Mouse (Mus musculus) thymus, postnatal 4 days (tissue): Measurements from ENCODE around the gene Ccdc107.

Source experiments
- DNase-seq: peaks from one replicate; pipeline ENCODE4 v3.0.0; 2021

The Ccdc107 gene

DNA sequence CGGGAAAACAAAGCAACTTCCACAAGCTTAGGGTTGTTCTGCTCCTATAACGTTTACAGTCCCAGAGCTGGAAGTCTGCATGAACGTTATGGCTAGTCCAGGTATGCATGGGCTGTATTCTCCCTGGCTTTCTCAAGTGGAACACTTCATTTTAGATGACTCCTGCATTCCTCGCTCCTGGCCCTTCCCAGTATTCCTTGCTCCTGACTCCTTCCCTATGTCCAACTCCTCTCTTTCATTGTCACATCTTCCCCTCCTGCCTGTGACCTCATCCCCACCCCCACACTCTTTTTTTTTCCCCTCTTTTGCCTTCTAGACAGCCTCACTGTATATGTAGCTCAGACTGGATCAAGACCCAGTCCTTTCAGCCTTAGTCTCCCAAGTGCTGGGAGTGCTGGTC lies 21.1 kb downstream of the Ccdc107 start:
- no peak for DNase-seq

DNA sequence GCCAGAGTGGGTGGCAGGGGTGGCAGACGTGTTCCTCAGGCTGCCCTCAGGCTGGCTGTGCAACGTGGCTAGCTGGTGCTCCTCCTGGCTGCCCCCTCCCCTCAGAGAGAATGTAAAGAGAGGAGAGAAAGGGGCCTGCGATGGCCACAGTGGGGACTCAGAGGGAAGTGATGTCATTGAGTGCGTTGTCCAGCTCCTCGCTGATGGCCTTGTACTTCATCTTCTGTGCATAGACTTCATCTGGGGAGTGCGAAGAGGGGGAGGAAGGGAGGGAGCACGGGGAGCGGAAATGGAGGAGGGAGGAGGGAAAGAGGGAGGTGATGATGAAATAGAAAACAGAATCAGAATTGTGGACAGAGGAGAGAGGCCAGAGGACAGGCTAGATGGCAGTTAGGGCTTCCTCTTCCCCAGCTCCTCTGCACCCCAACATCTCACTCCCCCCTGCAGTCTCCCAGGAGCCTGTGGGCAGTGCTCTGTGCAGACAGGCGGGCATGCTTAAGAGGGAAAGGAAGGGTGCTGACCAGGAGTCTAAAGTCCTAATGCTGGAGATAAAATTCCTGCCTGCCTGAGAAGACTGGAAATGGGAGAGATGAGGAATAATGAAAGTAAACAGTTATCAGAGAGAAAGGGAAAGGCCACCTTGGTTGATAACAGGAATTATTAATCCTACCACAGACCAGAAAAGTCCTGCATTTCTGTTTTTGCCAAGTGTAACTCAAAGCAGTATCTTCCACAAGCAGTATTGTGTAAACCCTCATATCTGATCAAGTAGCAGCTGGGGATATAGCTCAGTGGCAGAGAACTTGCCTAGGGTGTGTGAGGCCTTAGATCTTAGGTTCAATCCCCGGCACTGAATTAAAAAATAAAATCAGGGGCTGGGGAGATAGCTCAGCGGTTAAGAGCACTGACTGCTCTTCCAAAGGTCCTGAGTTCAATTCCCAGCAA lies 23.3 kb downstream of the Ccdc107 start:
- DNase-seq = no peak

DNA sequence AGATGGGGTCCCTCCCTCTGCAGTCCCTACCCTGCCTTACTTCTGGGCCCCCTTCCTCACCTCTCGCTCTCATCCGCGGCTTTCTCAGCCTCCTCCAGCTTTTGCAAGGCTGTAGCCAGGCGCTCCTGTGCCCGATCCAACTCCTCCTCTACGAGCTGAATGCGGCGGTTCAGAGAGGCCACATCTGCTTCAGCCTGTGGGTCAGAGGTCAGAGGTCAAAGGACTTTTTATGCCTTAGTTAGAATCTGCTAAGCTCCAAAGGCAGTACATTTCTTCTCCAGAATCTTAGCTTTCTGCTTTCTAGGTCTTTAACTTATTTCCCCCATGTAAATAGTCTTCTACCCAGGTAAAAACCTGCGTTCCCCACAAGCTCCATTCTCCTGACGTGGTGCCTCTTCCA lies 26.9 kb downstream of the Ccdc107 start:
- DNase-seq = no peak

DNA sequence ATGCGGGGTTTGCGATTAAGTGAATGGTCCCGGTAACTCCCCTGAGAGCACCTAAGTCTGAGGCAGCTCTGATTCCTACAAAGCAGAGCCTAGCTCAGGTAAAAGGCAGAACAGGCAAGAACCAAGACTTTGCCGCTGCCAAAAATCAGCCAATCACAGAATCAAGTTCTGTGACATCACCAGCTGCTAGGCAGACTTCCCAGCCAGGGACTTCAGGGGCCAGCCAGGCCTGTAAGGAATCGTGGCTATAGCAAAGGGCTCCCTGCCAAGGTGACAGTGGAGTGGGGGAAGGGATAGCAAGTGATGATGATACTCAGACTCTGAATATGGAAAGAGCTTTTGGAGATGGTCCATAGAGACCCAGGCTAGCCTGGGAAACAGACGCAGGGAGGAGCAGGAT lies 27.3 kb downstream of the Ccdc107 start:
- peak; percentile 90 for DNase-seq

DNA sequence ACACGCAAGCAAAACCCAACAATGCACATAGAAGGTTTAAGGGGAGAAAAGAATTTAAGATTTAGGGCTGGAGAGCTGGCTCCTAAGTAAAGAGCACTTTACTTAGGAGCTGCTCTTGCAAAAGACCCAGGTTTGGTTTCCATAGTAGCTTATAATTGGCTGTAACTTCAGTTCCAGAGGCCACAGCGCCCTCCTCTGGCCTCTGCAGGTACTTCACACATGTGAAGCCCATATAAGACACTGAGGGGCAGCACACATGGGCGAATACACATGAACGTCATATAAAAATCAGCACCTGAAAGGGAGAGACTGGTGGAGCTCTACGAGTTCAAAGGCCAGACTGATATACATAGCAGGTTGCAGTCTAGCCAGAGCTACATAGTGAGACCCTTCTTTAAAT lies 35.2 kb downstream of the Ccdc107 start:
- peak; percentile 58 for DNase-seq

DNA sequence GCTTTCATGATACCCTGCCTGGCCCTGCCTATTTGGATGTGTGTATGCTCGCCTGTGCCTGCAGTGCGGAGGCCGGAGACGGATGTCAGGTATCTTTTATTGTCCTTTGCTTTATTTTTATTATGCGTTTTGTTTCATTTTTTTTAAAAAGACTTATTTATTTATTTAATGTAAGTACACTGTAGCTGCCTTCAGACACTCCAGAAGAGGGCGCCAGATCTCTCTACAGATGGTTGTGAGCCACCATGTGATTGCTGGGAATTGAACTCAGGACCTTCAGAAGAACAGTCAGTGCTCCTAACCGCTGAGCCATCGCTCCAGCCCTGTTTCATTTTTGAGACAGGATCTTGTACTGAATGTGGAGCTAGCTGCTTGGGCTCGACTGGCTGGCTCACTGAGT lies 35.8 kb downstream of the Ccdc107 start:
- DNase-seq = peak; percentile 62

DNA sequence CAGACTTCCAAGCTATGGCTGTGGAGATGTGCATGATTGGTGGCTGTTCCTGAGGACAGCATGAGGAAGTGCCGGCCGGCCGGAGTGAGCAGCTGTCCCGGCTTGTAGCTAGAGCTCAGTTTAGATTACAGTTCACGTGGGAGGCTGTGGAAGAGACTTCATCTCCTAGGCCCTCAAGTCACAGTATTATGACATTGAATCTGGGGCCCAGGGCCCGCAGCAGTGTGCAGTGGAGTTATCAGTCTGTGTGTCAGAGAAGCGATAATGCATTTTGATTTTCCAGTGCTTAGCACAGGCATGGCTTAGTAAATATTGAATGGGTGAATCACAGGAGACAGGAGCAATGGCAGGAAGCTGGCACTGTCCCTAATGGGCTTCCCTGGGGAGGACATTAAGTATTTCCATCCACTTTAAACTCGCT lies 37.4 kb downstream of the Ccdc107 start:
- no peak for DNase-seq

DNA sequence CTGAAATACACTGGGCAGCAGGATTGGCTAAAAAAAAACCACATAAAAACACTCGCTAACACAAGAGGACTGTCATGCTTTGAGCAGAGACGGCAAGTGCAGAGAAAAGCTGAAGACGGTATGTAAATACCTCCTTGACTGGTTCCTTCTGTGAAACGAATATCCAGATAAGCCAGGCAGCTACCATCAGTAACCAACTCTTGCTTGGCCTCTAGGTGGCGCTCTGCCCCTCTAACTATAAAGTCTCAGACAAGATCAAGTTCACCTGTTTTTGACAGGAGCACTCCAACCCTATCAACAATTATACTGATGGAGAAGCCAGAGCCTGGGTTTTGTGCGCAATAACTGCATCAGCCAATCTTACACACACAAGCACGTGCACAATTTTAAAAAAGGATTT lies 37.9 kb downstream of the Ccdc107 start:
- DNase-seq = peak; percentile 92

DNA sequence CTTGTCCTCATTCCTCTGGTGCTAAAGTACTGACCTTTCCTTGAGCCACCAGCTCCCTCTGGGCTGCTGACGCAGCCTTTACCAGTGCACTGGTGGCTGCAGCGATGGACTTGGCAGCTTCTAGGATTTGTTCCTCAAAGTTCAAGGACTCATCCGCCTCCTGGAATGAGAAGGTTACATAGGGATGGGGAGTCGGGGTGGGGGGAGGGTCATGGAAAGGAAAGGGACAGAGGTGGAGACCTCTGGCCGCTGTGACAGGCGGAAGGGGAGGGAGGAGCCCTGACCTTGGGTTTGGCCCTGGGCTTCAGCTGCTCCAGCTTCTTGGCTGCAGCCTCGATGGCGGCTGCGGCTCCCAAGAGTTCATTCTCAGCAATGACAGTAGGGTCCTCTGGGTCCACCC lies 40.6 kb downstream of the Ccdc107 start:
- DNase-seq = no peak

DNA sequence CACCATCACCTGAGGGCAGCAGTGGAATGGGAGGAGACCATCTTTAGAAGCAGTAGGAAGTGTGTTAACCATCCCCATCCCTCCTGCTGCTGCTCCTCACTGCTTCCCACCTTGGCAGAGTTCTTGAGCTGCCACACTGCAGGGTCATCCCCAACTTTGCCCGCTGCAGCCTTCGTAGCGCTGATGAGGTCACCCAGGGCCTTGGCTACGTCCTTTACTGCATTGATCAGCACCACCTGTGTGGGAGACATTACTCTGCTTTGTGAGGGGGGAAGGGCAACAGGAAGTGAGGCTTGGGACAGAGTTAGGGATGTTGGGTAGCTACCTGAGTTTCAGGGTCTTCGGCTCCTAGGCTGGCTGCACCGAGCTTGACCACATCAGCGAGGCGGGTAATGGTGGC lies 42.9 kb downstream of the Ccdc107 start:
- no peak for DNase-seq

DNA sequence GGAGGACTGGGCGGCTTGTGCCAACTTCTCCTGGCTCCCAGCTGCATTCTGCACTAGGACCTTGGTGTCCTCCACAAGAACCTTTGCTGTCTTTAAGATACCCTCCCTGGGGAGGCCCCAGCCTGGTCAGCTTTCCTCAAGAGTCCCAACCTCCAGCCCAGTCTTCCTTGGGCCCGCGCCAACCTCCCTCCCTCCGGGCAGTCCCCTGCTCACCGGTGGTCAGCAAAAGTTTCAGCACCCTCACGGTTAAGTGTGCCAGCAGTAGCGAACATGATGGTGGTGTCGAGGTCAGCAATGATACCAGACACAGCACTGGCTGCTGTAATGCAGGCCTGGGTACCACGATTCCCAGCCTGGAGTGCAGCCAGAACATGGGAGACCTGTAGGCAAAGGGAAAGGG lies 43.3 kb downstream of the Ccdc107 start:
- no peak for DNase-seq

DNA sequence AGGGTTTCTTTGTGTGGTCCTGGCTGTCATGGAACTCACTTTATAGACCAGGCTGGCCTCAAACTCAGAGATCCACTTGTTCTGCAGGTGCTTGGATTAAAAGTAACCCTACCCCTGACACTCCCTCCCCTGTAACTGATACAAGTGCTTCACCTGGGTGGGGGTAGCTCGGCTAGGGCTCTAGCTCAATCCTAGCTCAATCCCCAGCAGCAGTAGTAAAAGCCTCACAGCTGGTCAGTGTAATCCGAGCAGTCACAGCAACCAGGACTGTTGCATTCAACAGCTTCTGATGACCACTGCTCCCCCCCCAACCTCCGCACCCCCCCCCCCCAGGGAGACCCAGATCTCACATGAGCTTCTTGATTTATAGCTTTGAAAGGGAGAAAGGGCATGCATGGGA lies 49.3 kb downstream of the Ccdc107 start:
- DNase-seq = no peak
